Mouse (Mus musculus): ENCODE measurements around the gene Bcl11b.

Bcl11b gene

GRCm38 (mm10) chr12:107891449-107891848 lies 112.0 kb downstream of the Bcl11b start:
- DNase-seq (ENCODE audit: low read depth, low spot score), result no peak

DNA sequence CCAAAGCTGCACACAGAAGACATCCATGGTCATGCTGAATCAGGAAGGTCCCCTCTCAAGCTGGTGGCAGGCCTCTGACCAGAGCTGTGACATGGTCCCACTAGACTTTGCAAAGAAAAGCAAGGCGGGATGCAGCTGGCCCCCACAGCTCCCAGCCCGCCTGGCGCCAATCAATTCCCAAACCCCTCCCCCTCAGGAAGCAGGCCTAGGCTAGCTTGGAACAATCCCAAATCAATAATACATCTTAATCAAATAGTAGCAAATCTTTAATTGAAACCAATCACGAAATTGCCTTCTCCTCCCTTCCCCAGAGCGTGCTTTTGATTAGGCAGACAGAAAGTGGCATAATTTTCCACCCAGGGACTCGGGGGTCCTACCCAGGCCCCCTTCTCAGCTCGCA lies 113.1 kb downstream of the Bcl11b start:
- no peak for DNase-seq (ENCODE audit: low read depth, low spot score)

GRCm38 (mm10) chr12:107889841-107890240 lies 113.6 kb downstream of the Bcl11b start:
- DNase-seq (ENCODE audit: low read depth, low spot score), result no peak

DNA sequence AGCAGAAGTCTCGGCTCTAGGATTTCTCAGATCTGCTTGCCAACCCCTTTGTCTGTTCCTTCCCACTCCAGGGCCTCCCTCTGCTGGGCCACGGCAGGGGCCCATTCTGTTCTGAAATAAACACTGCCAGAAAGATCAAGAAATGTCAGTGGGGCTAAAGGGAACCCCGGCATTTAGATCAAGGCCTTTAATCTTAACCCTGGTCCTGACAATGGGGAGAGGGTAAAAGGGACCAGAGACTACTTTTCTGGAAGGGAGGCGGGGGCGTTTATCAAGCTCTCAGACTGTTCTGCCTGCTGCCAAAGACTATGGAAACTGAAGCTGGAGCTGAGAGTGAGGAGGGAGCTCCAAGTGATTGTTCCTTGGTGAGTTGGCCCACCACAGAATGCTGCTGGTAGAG lies 114.8 kb downstream of the Bcl11b start:
- DNase-seq (ENCODE audit: low read depth, low spot score), result no peak

- DNase-seq (ENCODE audit: low read depth, low spot score), result no peak
Measured at GRCm38 (mm10) chr12:107888049-107888448, 115.4 kb downstream of the Bcl11b start.

DNA sequence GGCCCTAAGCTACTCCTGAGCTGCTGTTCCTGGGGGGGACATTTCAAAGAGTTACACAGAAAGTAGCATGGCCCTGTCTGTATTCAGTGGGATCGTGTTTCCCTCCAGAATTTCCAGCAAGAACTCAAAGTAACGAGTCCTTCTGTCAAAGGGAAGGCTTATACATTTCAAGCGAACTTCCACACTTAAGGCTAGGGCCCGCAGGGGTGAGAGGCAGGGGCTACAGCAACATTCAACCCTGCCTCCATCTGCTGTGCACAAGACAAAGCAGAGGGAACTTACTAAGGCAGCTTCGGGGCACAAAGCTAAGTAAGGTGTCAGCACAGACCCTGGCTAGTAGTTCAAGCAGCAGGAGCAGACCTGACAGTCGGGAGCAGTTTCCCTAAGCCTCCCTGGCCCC lies 115.8 kb downstream of the Bcl11b start:
- no peak for DNase-seq (ENCODE audit: low read depth, low spot score)

- DNase-seq (ENCODE audit: low read depth, low spot score), result no peak
Measured at GRCm38 (mm10) chr12:107884330-107885065, 118.9 kb downstream of the Bcl11b start.

- DNase-seq (ENCODE audit: low read depth, low spot score), result no peak
Measured at GRCm38 (mm10) chr12:107881726-107882125, 121.7 kb downstream of the Bcl11b start.

DNA sequence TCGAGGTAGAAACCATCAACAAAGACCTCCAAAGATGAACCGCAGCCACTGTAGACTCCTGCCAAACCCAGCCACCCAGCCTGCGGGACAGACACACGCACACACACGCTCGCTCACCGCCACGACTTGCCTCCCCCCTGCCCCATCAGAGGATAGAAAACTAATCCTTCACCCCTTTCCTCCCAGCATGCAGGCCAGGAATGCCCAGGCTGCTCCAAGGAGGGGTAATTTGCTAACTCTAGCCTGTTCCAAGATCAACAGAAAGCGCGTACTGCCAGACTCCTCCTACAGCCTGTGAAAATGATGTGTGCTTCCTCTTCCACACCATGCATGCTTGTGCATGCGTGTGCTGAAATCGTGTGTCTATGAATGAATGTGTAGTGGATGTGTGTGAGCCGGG lies 122.7 kb downstream of the Bcl11b start:
- no peak for DNase-seq (ENCODE audit: low read depth, low spot score)

GRCm38 (mm10) chr12:107879114-107879777 lies 124.2 kb downstream of the Bcl11b start:
- DNase-seq (ENCODE audit: low read depth, low spot score), result no peak

GRCm38 (mm10) chr12:107876237-107876636 lies 127.2 kb downstream of the Bcl11b start:
- no peak for DNase-seq (ENCODE audit: low read depth, low spot score)

- DNase-seq (ENCODE audit: low read depth, low spot score), result no peak
Measured at GRCm38 (mm10) chr12:107874467-107875142, 128.8 kb downstream of the Bcl11b start.

GRCm38 (mm10) chr12:107869526-107870050 lies 133.8 kb downstream of the Bcl11b start:
- DNase-seq (ENCODE audit: low read depth, low spot score), result no peak

- DNase-seq (ENCODE audit: low read depth, low spot score), result no peak
Measured at GRCm38 (mm10) chr12:107868291-107868690, 135.1 kb downstream of the Bcl11b start.
